Mouse (Mus musculus): ENCODE results near the gene Fam72a. TPM values are rescaled to one million over a fixed set of nuclear protein-coding genes. Genes with fewer than 3 reads are reported as not detected.
"Not testable (repeated sequence)": the region's sequence is repeated elsewhere in the genome, so short reads cannot be mapped to it uniquely, and the experiment has no call there.

The Fam72a gene
- total RNA-seq, 1 experiment from 2014 or later, result 0.48 TPM

DNA sequence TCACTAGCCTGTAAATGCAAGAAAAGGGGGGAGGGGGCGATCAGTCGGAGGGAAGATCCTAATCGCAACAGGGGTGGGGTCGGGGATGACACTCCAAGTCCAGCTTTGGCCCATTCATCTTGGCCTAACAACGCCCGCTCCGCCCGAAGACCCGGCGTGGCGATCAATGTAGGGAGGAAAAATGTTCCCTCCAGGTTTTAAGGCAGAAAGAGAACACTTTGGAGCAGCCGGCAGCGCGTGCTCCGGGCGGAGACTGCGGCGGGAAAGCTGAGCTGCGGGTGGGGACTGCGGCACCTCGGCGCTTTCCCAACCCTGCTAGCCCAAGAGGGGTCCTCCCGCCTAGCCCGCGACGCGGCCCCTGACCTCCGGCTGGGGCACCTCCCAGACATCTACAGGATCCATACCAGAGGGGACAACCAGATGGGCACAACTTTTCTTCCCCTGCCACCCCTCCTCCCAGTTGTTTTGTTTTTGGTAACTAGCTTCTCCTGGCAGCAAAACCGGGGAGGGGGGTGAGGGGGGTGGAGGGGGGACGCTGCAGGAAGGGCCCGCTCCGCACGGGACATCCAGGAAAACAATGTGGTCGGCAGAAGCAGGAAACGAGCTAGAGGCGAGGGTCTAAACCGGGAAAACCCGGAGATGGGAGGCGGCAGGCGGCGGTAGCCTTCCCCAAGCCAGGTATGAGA is 2.0 kb upstream of the Fam72a start:
- no peak for ATAC-seq (replicated peaks; ENCODE audit: insufficient number of reproducible peaks, low FRiP score, low TSS enrichment, poor library complexity, severe bottlenecking)

DNA sequence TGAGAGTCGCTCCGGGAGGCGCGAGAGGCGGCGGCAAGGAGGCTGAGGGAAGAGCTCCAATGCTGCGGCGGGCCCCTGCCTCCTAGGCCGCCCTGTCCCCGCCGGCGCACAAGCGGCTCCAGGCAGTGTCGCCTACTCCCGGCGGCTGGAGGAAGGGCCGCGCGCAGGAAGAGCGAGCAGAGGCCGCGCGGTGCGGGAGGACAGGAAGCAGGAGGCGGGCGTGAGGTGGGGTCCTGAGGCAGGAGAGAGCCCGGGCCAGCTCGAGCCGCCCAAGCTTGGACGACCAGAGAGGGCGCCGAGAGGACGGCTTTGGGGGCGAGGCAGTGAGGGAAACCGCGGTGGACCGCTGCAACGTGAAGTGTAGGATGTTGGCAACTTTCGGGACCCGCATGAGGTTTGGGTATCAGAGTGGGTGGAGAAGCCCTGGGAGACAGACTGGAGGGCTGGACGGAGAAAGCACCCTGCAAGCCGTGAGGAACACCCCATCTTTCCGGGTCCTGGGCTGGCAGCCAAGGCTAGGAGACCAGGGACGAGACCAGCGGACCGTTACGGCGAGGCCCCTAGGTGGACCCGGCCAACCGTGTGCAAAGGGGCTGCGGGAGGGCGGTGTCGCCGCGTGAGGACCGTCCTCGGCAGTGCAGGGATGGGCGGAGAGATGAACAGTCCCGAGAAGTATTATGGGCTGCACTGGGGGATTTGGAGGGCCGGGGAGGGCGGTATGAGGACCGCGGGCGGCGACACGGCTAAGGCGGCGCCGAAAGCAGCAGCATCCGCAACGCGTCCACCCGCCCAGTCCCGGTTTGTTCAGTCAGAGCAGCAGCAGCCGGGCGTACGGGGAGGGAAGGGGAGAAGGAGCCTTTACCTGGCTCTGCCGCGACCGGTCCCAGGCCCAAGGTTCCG is 1.1 kb upstream of the Fam72a start:
- ATAC-seq (replicated peaks; ENCODE audit: insufficient number of reproducible peaks, low FRiP score, low TSS enrichment, poor library complexity, severe bottlenecking), result peak; percentile 9; the same call in 1 of the 2 replicates

GRCm38 (mm10) chr1:131528081-131528507 is 391 bp downstream of the Fam72a start:
- ATAC-seq (replicated peaks; ENCODE audit: insufficient number of reproducible peaks, low FRiP score, low TSS enrichment, poor library complexity, severe bottlenecking), result no peak

- ATAC-seq (replicated peaks; ENCODE audit: insufficient number of reproducible peaks, low FRiP score, low TSS enrichment, poor library complexity, severe bottlenecking), result no peak
Observed at GRCm38 (mm10) chr1:131528561-131529166, 961 bp downstream of the Fam72a start.

DNA sequence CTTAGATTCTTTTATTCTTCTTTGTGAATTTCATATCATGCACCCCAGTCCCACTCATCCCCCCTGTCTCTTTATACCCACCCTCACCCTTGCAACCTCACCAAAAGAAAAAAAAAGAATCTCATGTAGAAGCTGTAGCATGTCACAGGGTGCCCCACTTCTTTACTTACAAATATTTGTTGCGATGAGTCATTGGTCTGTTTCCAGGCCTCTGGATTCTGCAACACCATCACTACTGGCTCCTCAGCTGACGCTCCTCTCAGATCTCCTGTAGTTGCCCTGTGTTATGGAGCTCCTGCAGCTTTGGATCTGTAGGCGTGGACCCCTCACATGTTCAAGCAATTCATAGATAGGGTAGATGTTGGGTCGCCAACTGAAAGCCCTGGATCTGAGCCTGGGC is 12.1 kb downstream of the Fam72a start:
- ATAC-seq (replicated peaks; ENCODE audit: insufficient number of reproducible peaks, low FRiP score, low TSS enrichment, poor library complexity, severe bottlenecking), result no peak

- no peak for ATAC-seq (replicated peaks; ENCODE audit: insufficient number of reproducible peaks, low FRiP score, low TSS enrichment, poor library complexity, severe bottlenecking)
Observed at GRCm38 (mm10) chr1:131540795-131541194, 13.1 kb downstream of the Fam72a start.

DNA sequence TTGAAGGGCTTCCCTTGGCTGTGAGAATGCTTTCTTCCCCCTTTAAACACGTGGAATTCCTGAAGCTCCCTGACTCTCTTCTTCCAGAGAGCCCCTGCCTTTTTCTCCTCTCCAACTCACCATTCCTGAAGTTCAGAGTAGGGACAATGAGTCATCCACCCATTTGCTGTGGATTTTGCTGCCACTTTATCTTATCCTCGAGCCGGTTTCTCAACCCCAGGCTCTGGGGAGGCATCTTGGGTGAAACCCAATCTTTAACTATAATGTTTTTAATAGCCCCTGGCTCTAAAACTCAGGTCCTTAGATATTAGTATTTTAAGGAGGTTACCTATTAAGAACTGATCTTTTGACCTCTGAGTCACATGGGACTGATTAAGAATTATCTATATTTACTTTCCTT is 13.7 kb downstream of the Fam72a start:
- ATAC-seq (replicated peaks; ENCODE audit: insufficient number of reproducible peaks, low FRiP score, low TSS enrichment, poor library complexity, severe bottlenecking), result no peak

DNA sequence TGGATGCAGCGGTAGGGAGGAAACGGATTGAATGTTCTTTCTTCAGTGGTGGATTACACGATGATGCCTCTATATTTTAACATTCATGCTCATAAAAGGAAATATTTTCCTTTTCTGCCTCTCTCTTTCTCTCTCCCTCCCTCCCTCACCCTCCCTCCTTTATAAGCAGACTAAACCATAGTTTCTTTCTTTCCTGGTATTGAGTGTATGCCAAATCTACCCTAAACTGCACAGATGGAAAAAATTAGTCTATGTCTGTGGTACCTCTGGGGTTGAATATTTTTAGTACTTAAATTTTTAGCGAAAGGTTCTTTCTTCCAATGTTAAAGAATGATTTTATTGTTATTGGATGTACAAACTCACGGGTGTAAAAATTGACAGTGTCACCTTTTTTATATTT is 14.2 kb downstream of the Fam72a start:
- ATAC-seq (replicated peaks; ENCODE audit: insufficient number of reproducible peaks, low FRiP score, low TSS enrichment, poor library complexity, severe bottlenecking), result no peak

DNA sequence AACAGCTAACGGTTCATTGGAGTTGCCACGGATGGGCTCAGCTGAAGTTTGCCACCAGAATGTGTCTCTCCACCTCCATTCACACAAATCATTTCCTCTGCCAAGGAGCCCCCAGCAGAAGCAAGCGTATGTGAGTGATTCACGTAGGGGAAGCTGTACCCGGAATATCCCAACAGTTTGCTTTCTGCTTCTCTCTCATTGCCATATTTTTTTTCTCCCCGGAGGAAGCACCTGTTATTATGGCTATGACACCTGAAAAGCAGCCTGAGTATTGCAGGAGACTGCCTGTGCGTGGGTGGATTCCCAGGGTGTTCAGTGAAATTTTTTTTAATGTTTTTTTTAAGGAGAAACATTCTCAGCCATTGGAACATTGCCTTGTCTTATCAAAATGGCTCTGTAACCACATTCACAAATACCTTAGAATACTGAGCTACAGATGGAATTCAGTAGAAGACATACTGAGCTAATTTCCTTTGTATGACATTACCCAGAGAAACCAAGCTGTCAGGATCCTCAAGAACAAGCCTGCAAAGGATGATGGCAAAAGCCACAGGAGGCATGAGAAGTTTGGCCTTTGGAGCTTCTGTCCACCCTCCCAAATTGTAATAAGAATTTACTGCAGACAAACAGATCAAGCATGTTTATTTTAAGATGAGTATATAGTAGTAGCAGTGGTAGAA is 16.3 kb downstream of the Fam72a start:
- ATAC-seq (replicated peaks; ENCODE audit: insufficient number of reproducible peaks, low FRiP score, low TSS enrichment, poor library complexity, severe bottlenecking), result no peak

GRCm38 (mm10) chr1:131546798-131547690 is 19.3 kb downstream of the Fam72a start:
- ATAC-seq (replicated peaks; ENCODE audit: insufficient number of reproducible peaks, low FRiP score, low TSS enrichment, poor library complexity, severe bottlenecking), result no peak

- no peak for ATAC-seq (replicated peaks; ENCODE audit: insufficient number of reproducible peaks, low FRiP score, low TSS enrichment, poor library complexity, severe bottlenecking)
Observed at GRCm38 (mm10) chr1:131548494-131549365, 21.0 kb downstream of the Fam72a start.

- no peak for ATAC-seq (replicated peaks; ENCODE audit: insufficient number of reproducible peaks, low FRiP score, low TSS enrichment, poor library complexity, severe bottlenecking)
Observed at GRCm38 (mm10) chr1:131551956-131552355, 24.3 kb downstream of the Fam72a start.

- ATAC-seq (replicated peaks; ENCODE audit: insufficient number of reproducible peaks, low FRiP score, low TSS enrichment, poor library complexity, severe bottlenecking), result no peak
Observed at GRCm38 (mm10) chr1:131553428-131553827, 25.7 kb downstream of the Fam72a start.

GRCm38 (mm10) chr1:131555042-131555812 is 27.5 kb downstream of the Fam72a start:
- ATAC-seq (replicated peaks; ENCODE audit: insufficient number of reproducible peaks, low FRiP score, low TSS enrichment, poor library complexity, severe bottlenecking), result peak; percentile 95

DNA sequence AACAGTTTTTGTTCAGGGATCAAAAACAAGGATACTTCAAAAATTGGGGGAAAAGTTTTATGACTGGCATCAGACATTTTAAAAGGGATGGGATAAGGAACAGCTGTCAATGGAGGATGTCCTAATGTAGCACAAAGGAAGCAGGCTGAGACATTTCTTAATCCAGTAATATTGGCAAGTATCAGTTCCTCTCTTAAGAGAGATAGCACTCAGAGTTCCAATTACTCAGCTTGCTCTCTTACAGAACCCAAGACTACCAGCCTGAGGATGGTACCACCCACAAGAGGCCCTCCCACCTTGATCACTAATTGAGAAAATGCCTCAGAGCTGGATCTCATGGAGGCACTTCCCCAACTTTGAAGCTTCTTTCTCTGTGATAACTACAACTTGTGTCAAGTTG is 32.8 kb downstream of the Fam72a start:
- ATAC-seq (replicated peaks; ENCODE audit: insufficient number of reproducible peaks, low FRiP score, low TSS enrichment, poor library complexity, severe bottlenecking), result no peak

DNA sequence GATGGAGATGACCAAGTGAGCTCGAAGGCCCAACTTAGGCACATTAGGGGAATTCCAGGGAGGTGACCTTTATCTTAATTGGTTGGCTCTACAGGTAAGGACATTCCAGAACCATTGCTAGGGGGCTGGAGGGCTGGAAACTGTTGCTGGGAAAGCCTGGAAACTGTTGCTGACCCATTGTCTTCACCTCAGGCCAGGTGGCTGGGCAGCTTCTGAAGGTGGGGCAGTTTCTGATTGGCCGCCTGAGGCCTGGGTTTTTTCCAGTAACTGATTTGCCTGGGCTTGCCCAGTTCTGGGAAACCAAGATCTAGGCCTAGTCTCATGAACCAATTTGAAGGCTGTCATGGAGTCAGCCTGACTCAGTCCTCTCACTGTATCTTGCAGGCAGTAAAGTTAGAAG is 34.4 kb downstream of the Fam72a start:
- no peak for ATAC-seq (replicated peaks; ENCODE audit: insufficient number of reproducible peaks, low FRiP score, low TSS enrichment, poor library complexity, severe bottlenecking)

DNA sequence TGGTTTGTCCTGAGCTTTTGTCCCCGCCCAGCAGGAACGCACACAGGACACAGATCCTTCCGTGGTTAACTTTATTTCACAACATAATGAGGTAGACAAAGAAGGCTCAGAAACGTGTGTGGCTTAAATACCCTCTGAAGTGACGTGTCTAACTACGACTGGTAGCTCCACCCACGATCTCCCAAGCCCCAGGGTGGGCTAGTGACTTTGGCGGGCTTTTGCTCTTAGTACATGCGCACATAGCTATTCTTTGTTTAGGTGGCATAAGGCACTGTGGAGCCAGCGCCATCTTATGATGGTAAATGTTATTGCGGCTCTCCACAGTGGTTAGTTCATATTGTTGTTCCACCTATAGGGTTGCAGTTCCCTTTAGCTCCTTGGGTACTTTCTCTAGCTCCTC is 38.4 kb downstream of the Fam72a start:
- ATAC-seq (replicated peaks; ENCODE audit: insufficient number of reproducible peaks, low FRiP score, low TSS enrichment, poor library complexity, severe bottlenecking), result not testable (repeated sequence)
